Mouse (Mus musculus) kidney, embryonic 16.5 days (tissue): Measurements from ENCODE around the gene Nfs1. TPM values are rescaled to one million over a fixed set of nuclear protein-coding genes. Genes with fewer than 3 reads are reported as not detected.
"Not testable (repeated sequence)": the region's sequence is repeated elsewhere in the genome, so short reads cannot be mapped to it uniquely, and the experiment has no call there.

Experiments
- ATAC-seq: fragments of 200-750 bp; cut with Nextera tagmentation; 2 replicates; pipeline ENCODE4 v1.8.0; 2017; ENCODE audit warnings: moderate TSS enrichment; ENCODE audit not compliant: low FRiP score, low TSS enrichment
- H3K27ac ChIP-seq: fragments of 300-500 bp; sonication (generic); 2 replicates; pipeline ENCODE4 v1.5.1; 2014; ENCODE audit warnings: low read length
- H3K27me3 ChIP-seq: fragments of 300-500 bp; sonication (generic); 2 replicates; pipeline ENCODE4 v1.6.1; 2014; ENCODE audit warnings: low read length, control low read depth, mixed read lengths; ENCODE audit not compliant: insufficient read depth
- H3K36me3 ChIP-seq: fragments of 300-500 bp; sonication (generic); 2 replicates; pipeline ENCODE4 v1.6.1; 2014; ENCODE audit warnings: low read length, control low read depth, mixed read lengths; ENCODE audit not compliant: insufficient read depth
- H3K4me1 ChIP-seq: fragments of 300-500 bp; sonication (generic); 2 replicates; pipeline ENCODE4 v1.6.1; 2014; ENCODE audit warnings: low read length, control low read depth, mixed read lengths; ENCODE audit not compliant: insufficient read depth
- H3K4me2 ChIP-seq: fragments of 300-500 bp; sonication (generic); replicated peaks from 2 replicates; pipeline ENCODE4 v1.6.1; 2014; ENCODE audit warnings: low read depth, low read length
- H3K4me3 ChIP-seq: fragments of 300-500 bp; sonication (generic); 2 replicates; pipeline ENCODE4 v1.5.1; 2014; ENCODE audit warnings: mild to moderate bottlenecking, low read length
- H3K9ac ChIP-seq: fragments of 300-500 bp; sonication (generic); replicated peaks from 2 replicates; pipeline ENCODE4 v1.6.1; 2014; ENCODE audit warnings: low read length
- H3K9me3 ChIP-seq: fragments of 300-500 bp; sonication (generic); 2 replicates; pipeline ENCODE4 v1.6.1; 2016; ENCODE audit warnings: low read length, control low read depth
- WGBS: fragments of 180-500 bp; shearing (Covaris S2); extraction: QIAGEN DNeasy Blood & Tissue Kit; methylation state at CpG from one replicate; pipeline ENCODE4 v1.1.7; 2014; 5-methylcytosine and 5-hydroxymethylcytosine counted together
- polyA plus RNA-seq: library from polyadenylated mRNA; unstranded; fragments of >200 nt; fragmentation: Nextera tagmentation; extraction: Ambion mirVana; gene quantifications from 2 replicates; pipeline ENCODE4 v1.2.1, GENCODE M21; 2015

The Nfs1 gene
- polyA plus RNA-seq: 56.1 and 60.1 TPM in 2 replicates

DNA sequence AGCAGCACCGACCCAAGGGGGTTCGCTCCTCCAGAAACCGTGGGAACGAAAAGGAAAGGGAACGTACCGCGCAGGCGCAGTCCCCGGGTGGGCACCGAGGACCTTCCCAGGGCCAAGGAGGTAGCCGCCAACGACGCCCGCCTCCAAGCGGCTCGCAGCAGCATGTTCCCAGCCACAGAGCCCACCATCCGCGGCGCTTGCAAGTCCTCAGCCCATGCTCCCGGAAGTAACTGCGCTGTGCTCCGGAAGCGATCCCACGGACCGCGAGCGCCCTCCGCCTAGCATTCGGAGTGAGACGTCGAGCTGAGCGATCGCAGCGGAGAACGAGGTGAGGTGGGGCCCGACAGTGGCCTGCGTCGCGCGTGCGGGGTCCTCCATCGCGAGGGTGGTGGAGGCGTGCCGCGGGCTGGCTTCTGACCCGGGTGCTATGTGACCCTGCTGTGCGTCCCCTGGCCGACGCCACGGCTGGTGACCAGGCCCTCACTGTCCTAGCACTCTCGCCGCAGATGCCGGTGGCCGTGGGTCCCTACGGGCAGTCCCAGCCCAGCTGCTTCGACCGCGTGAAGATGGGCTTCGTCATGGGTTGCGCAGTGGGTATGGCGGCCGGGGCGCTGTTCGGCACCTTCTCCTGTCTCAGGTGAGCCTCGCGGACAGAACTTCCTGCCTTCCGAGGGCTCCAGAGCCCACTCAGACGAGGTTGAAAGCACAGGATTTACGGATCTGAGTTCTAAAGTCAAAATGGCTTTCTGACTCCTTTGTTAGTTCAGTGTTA, at the start of gene Nfs1, which contains the start of gene Romo1:
Gene Nfs1, minus strand, starts transcription at position 234 of the 772 bp plus-strand sequence.
Gene Romo1, plus strand, starts transcription at position 87 of the 772 bp plus-strand sequence.
- WGBS: under 1% methylated on average over 70 of the region's 70 CpGs
- peak within 1 kb of the TSS; percentile 96 for H3K27ac ChIP-seq

GRCm38 (mm10) chr2:156193066-156193862, 49.3 kb upstream of the Nfs1 start:
- Histone ChIP-seq H3K4me3 (no peak overlapping the region), H3K9me3 (no peaks in the 10 kb centered on the region), H3K27ac (no peak overlapping the region), H3K9ac (no peak overlapping the region), H3K4me2 (no peak overlapping the region), H3K36me3 (no peaks in the 10 kb centered on the region), H3K4me1 (peaks cover 14% of the 10 kb centered on the region), H3K27me3 (no peaks in the 10 kb centered on the region)
- 82% methylated on average over 3 of the region's 3 CpGs for WGBS
- no peak for ATAC-seq

More for the DNA sequence above, at the start of gene Nfs1, which contains the start of gene Romo1:
- peak within 1 kb of the TSS; percentile 77 for H3K4me2 ChIP-seq
- H3K27me3 ChIP-seq: no peaks in the 10 kb centered on the region
- peaks cover 22% of the 10 kb centered on the region for H3K36me3 ChIP-seq
- peak within 1 kb of the TSS; percentile 93 for H3K9ac ChIP-seq
- ATAC-seq: peak; percentile 98
- 0 out of 2 replicates have a peak, but pooled peaks cover 11% of the 10 kb centered on the region for H3K4me1 ChIP-seq
- peak within 1 kb of the TSS; percentile 87 for H3K4me3 ChIP-seq
- no peaks in the 10 kb centered on the region for H3K9me3 ChIP-seq

- ATAC-seq: no peak
Observed at GRCm38 (mm10) chr2:156192068-156192467, 48.1 kb upstream of the Nfs1 start.

DNA sequence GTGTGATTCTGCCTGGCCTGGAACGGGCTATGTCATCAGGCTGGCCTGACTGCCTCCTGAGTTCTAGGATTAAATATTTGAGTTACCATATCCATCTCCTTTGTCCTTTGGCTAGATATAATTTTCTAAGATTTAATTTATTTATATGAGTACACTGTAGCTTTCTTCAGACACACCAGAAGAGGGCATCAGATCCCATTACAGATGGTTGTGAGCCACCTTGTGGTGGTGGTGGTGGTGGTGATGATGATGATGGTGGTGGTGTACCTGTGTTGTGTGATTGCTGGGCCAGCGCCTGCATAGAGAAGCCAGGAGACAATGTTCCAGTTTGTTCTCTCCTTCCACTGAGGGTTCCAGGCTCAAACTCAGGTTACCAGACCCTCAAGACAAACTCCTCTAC, 47.6 kb upstream of the Nfs1 start:
- no peak for ATAC-seq
- H3K36me3 ChIP-seq: no peaks in the 10 kb centered on the region
- no peaks in the 10 kb centered on the region for H3K9me3 ChIP-seq
- H3K27me3 ChIP-seq: no peaks in the 10 kb centered on the region
- H3K4me1 ChIP-seq: peaks cover 6% of the 10 kb centered on the region; the same call in 1 of the 2 replicates
- no peak overlapping the region for H3K9ac ChIP-seq
- no peak overlapping the region for H3K27ac ChIP-seq
- no peak overlapping the region for H3K4me3 ChIP-seq
- WGBS: 90% methylated on average over 2 of the region's 2 CpGs
- H3K4me2 ChIP-seq: no peak overlapping the region

More at GRCm38 (mm10) chr2:156192068-156192467, 48.1 kb upstream of the Nfs1 start:
- H3K36me3 ChIP-seq: no peaks in the 10 kb centered on the region
- no peak overlapping the region for H3K4me3 ChIP-seq
- peaks cover 6% of the 10 kb centered on the region; the same call in 1 of the 2 replicates for H3K4me1 ChIP-seq
- no peak overlapping the region for H3K4me2 ChIP-seq
- 83% methylated on average over 2 of the region's 2 CpGs for WGBS
- H3K9ac ChIP-seq: no peak overlapping the region
- H3K27ac ChIP-seq: no peak overlapping the region
- no peaks in the 10 kb centered on the region for H3K9me3 ChIP-seq
- no peaks in the 10 kb centered on the region for H3K27me3 ChIP-seq

- Histone ChIP-seq H3K9me3 (no peaks in the 10 kb centered on the region), H3K27ac (no peak overlapping the region), H3K4me2 (no peak overlapping the region), H3K4me1 (no peaks in the 10 kb centered on the region), H3K4me3 (no peak overlapping the region), H3K27me3 (no peaks in the 10 kb centered on the region), H3K36me3 (no peaks in the 10 kb centered on the region), H3K9ac (no peak overlapping the region)
- ATAC-seq: no peak
- 75% methylated on average over 14 of the region's 14 CpGs for WGBS
Observed at GRCm38 (mm10) chr2:156190004-156190896, 46.3 kb upstream of the Nfs1 start.

- H3K27ac ChIP-seq, H3K36me3 ChIP-seq, ATAC-seq, H3K27me3 ChIP-seq, H3K4me1 ChIP-seq, H3K4me2 ChIP-seq, H3K9ac ChIP-seq, H3K9me3 ChIP-seq, H3K4me3 ChIP-seq: not testable (repeated sequence)
- 74% methylated on average over 7 of the region's 7 CpGs for WGBS
Observed at GRCm38 (mm10) chr2:156189241-156189640, 45.3 kb upstream of the Nfs1 start.

DNA sequence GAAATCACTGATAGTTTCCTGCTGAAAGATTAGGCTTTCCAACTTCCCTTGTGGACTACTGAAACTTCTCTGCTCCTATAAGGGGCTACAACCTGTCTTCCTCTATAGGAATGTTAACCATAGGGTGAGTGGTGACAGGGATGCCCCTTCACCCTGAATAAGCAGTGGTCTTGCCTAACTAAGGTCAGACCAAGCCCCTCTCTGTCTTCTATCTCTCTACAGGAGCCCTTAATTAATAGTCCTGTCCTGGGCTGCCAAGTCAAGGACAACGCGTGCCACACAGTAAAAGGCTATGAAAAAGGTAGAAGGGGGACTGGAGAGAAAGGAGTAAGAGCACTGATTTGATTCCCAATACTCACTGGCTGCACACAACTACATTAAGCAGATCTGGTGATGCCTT, 37.6 kb upstream of the Nfs1 start:
- no peaks in the 10 kb centered on the region for H3K27me3 ChIP-seq
- H3K9me3 ChIP-seq: no peaks in the 10 kb centered on the region
- no peak overlapping the region for H3K27ac ChIP-seq
- ATAC-seq: no peak
- peak overlapping the region; percentile 70; the same call in 1 of the 2 replicates for H3K4me2 ChIP-seq
- H3K4me3 ChIP-seq: no peak overlapping the region
- H3K36me3 ChIP-seq: peaks cover 8% of the 10 kb centered on the region
- H3K4me1 ChIP-seq: peaks cover 19% of the 10 kb centered on the region
- H3K9ac ChIP-seq: peak overlapping the region; percentile 76
- 80% methylated on average over 2 of the region's 2 CpGs for WGBS

DNA sequence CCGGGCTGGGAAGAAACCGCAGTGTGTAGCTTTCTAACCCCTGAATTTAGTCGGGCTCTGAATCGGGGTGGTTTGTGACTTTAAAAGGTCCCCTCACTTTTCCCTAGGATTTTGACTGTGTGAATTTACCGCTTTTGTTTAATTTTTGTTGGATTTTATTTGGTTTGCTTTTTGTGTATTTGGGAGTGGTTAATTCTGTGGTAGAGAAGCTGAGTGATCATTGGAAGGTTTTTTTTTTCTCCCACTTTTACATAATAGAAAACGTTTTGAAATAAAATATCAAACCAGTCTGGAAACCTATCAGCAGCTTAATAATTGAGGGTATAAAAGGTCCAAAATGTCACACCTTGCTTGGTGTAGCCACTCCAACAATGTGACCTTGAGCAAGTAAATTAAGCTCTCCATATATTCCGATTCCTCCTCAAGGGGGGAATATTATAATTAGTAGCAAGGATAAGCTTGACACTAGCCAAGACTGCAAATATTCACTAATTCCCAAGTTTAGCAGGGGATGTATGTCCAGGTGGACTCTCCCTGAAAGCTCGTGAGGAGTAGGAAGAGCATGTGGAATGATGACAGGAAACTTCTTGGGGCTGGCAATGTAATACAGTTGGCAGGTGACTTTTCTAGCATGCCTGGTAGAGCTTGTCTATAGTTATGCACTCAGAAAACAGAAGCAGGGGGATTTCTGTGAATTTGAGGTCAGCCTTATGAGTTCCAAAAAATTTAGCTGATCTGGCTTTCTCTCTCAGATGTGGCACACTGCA, 37.0 kb upstream of the Nfs1 start:
- ATAC-seq: no peak
- peak overlapping the region; percentile 70 for H3K4me2 ChIP-seq
- peaks cover 8% of the 10 kb centered on the region for H3K36me3 ChIP-seq
- peak overlapping the region; percentile 100 for H3K4me3 ChIP-seq
- peak overlapping the region; percentile 76 for H3K9ac ChIP-seq
- WGBS: 13% methylated on average over 8 of the region's 8 CpGs
- H3K9me3 ChIP-seq: no peaks in the 10 kb centered on the region
- H3K27ac ChIP-seq: peak overlapping the region; percentile 91
- H3K27me3 ChIP-seq: no peaks in the 10 kb centered on the region
- peaks cover 19% of the 10 kb centered on the region for H3K4me1 ChIP-seq
